Mouse (Mus musculus) cerebellum, adult 9-11 months (tissue): ENCODE data around the gene Adamts9.

Source experiments
- DNase-seq: peaks from one replicate; pipeline ENCODE4 v3.0.0; 2022

The Adamts9 gene

GRCm38 (mm10) chr6:92921843-92922242 is 21.4 kb downstream of the Adamts9 start:
- no peak for DNase-seq

DNA sequence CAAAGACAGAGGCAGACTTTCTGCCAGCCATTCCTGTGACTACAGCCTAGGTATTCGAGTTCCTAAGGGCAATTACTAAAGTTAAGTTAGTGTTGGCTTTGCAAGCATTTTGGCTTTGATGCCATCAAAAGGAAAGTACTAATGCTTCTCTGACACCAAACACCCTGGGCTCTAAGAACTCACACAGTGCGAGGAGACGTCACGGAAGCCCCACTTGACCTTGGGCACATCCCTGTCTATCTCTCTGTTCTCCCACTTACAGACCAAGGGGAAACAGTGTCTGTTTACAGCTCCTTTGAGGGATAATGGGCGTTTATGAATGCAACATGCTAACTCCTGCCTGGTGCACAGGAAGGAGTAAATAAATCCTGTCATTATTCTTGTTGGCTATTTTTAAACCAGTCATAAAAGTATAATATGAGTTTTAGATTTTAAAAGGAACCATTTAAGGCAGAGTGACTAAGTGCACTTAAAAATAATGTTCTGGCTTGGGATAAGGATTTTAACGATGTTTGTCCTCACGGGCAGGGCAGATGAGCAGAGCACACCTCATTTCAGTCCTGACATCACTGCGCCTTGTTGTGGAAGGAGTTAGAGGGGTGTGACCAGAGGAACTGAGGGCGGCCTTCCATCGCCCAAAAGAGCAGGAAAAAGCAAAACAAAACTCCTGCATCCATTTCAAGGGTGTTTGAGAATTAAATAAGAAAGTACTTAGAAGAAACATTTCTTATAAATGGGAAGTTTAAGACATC is 22.2 kb downstream of the Adamts9 start:
- no peak for DNase-seq

GRCm38 (mm10) chr6:92910611-92911010 is 32.7 kb downstream of the Adamts9 start:
- DNase-seq: no peak

GRCm38 (mm10) chr6:92909361-92909760 is 33.9 kb downstream of the Adamts9 start:
- no peak for DNase-seq

DNA sequence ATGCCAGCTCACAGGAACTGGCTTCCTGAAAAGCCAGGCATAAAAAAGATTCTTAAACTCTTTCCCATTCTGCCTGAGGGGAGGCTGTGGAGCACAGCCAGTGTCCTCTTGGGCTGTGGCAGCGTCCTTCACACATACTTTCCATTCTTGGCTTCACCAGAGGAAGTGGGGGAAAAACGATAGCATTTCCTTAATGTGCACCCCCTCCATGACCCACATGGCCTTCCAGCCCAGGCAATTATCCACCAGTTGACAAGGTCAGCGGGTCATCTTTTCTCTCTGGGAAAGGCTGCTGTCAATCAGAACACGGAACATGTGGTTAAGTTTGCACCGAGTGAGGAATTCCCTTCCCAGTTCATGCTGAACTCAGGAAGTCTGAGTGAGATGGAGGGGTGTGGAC is 37.4 kb downstream of the Adamts9 start:
- DNase-seq: no peak

DNA sequence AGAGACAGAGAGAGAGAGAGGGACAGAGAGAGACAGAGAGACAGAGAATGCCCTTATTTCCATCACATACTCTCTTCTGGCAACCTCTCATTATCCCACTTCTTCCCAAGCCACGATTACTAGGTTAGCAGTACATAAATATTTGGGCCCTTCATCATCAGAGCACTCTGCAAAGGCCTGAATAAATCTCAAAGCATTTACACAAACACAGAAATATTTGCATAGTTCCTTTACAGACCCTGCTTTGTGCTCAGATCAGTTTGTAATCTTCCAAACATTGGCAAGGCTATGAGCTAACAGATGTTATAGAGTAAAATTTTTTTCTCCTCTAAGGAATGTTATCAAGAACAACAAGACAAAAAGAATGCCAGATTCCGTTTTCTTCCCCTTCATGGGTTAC is 38.8 kb downstream of the Adamts9 start:
- DNase-seq: no peak

DNA sequence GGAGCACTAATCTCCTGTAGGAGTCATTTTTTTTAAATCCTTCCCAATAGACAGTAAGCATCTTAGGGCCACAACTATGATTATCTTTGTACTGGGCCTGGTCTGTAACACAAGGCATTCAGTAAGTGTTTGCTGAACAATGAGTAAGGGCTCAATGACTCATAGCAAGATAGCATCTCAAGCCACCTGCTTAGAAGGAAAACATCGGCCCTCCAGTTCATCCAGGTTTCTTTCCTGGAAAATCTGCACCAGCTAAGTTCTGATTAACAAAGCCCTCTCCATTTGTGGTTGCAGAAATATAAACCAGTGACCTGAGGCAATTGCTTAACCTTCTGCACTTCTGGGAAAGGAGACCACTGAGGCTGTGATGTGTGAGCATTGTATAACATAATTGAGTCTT is 39.3 kb downstream of the Adamts9 start:
- DNase-seq: no peak

GRCm38 (mm10) chr6:92891535-92891934 is 51.8 kb downstream of the Adamts9 start:
- no peak for DNase-seq

DNA sequence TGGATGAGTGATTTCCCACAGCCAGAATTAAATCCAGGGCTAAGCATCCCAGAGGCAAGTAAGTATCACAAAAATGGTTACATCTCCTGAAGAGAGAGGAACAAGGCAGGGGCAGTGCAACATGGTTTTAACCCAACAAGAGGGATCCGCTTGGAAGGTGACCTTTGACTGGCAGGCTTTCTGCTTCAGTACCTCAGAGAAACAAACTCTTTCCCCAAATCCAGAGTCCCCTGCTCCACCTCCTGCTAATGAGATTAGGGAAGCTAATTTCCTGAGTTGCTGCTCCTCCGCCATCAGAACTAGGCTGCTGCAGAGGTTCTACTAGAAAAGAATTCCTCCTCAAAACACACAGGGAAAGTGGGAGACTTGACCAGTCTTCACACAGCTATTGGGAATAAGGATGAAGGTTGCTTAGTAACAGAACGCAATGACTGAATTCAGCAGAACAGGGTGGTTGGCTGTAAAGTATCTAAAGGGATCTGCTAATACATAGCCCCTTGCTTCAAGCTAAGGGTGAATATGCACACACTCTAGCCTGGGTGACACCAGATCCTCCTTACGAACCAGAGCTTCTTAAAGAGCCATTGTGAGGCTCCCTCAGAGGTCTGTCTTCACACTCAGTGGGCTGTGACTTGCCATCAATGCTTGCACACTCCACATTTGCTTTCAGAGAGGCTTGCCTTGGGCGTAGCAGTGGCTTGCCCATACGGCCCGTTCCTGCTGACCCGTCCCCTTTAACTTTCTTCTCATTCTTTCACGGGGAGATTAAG is 60.0 kb downstream of the Adamts9 start:
- no peak for DNase-seq

DNA sequence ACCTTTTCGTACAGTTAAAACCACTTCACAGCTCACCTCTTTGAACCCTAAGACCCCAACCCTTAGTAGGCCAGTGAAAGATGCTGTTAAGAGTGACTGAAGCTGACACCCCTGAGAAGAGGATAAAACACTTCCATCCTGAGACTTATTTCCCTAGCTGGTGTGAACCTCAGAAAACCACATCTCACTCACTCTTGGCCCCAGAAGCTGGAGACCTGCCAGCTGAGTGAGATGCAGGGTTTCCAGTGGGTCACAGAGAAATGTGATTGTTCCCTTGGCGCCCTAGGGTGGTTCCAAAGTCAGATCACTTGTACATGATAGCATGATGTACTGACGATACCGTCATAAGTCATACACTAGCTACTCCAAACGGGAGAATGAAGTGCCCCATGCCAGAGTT is 60.8 kb downstream of the Adamts9 start:
- DNase-seq: no peak

- DNase-seq: no peak
Observed at GRCm38 (mm10) chr6:92879700-92880265, 63.5 kb downstream of the Adamts9 start.

GRCm38 (mm10) chr6:92878771-92879170 is 64.5 kb downstream of the Adamts9 start:
- no peak for DNase-seq

DNA sequence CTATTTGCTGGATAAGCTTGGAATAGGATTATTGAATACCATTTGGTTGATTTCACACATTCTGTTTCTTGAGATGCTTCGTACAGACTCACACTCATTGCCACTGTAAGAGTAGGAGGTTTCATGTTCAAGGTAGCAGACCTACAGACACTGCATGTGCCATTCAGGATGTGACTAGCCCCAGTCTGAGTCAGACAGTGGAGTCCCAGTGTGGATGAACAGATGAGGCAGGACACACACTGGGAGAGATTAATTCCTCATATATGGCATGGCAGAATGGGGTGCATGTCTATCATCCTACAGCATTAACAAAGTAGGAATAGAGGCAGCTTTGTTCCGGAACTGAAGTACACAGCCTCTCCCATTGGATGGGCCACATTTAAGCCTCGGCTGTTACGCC is 66.1 kb downstream of the Adamts9 start:
- no peak for DNase-seq

DNA sequence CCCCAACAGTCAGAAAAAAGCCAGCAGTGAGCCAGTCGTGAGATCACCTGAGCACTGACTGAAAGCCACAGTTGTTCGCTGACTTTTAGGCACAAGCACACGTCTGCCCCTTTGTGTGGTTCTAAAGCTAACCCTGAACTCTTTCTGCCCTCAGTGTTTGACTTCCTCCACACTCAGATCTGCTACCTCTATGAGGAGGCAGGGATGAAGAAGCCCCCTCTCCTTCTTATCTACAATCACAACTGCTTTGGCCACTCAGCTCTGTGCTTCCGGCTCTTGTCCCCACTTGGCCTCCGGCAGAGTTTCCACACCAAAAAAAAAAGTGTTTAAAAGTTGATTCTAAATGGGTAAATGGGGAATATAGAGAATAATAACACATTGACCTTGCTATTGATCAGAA is 67.2 kb downstream of the Adamts9 start:
- no peak for DNase-seq

GRCm38 (mm10) chr6:92875340-92875739 is 68.0 kb downstream of the Adamts9 start:
- no peak for DNase-seq

GRCm38 (mm10) chr6:92874854-92875253 is 68.4 kb downstream of the Adamts9 start:
- DNase-seq: peak; percentile 17

- no peak for DNase-seq
Observed at GRCm38 (mm10) chr6:92872766-92873165, 70.5 kb downstream of the Adamts9 start.

- DNase-seq: no peak
Observed at GRCm38 (mm10) chr6:92871813-92872212, 71.5 kb downstream of the Adamts9 start.

DNA sequence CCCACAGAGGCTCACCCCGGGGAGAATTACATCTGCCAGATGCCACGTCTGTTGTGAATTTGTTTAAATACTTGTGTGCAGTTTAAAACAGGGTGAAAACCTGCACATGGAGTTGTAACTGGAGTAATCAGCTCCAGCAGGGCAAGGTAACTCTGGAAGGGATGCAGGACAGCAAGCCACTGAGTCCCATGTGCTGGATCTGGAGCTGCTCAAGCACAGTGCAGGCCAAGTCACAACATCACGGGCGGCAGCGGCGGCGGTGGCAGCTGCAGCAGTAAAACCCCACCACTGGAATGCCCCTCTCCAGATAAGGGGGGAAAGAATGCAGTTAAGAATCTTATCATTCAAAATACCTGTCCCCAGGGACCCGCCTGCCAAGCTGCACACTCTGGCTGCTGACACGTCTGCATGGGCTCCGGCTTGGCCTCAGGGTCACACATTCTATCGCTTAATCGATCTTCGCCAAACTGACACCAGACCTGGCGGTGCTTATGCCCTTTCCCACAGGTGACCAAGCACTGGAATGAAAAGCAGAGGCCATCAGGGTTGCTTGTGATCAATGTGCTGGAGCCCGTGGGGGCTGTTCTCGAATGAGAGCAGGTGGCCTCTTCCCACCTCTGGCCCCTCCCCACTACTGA is 73.6 kb downstream of the Adamts9 start:
- no peak for DNase-seq

DNA sequence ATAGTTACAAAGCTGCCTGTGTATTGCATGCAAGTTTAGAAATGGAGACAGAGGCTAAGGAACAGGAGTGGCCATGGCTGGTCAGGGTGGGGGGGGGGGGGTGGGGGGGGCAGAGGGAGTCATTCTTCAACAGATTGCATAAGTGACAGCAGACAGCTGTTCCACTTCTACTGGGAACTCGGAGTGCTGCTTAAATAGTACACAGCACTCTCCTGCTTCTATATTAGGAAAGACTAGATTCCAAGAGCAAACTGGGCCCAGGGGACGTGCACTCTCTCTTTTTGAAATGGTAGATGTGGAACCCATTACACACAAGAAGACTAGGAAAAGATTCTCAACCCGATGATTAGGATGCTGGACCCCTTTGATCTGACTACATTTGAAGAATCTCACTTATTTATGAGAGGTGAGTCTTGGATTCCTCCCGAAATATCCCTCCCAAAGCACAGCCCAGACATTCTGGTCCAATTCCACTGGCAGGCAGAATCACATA is 74.2 kb downstream of the Adamts9 start, which contains the start of gene Gm15737:
Gene Gm15737, plus strand, starts transcription at position 269 of the 493 bp plus-strand sequence.
- DNase-seq: no peak

DNA sequence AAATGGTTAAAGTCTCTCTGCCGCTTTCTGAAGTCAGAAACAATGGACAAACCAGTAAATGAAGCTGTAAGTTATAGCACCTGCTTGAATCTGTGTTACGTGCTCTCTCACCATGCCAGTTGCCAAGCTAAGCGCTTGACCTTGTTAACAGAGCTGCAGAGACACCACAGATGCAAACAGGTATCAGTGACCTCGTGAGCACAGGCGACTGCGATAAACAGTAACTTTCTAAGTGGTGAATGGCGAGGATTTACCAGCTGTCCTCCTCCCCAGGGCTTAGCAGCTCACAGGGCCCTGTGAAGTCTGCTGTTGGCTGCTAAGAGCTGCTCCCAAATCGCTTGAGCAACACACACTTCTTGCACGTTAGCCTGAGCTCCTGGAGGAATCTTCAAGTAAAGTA is 80.7 kb downstream of the Adamts9 start:
- DNase-seq: no peak

- no peak for DNase-seq
Observed at GRCm38 (mm10) chr6:92860285-92860912, 82.9 kb downstream of the Adamts9 start.
